Mouse (Mus musculus): ENCODE measurements at regions not wholly inside any gene's neighbourhood (a gene's known extent, or its start where the extent isn't known, plus 50 kb on each side); places are given as distances from the start of the nearest gene placed in this dataset.
A peak's percentile ranks its signal among the peaks of the same experiment; 100 is the strongest.

GRCm38 (mm10) chr13:46222031-46222430, 51.5 kb upstream of the Stmnd1 start:
- DNase-seq (ENCODE audit: low spot score) = peak; percentile 52

- peak; percentile 27 for DNase-seq (ENCODE audit: low spot score)
Measured at GRCm38 (mm10) chr13:46218101-46218701, 55.3 kb upstream of the Stmnd1 start.

GRCm38 (mm10) chr13:46216954-46217838, 56.3 kb upstream of the Stmnd1 start:
- no peak for DNase-seq (ENCODE audit: low spot score)

DNA sequence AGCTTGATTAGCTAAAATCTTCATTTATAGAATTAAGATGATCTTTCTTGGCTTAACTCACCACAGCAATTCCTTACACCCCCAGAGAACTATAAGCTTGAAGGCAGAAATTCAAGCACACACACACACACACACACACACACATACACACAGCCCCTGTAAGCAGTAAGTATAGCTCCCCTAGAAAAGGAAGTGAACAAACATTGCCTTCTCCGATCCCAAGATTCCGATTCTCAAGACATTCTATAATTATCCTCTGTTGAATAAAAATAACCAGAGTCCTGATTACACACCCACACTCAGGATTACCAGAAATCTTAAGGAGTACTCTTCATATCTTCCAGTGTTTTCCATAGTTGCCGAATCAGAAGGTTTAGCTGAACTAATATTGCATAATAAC, 70.0 kb upstream of the Stmnd1 start:
- no peak for DNase-seq (ENCODE audit: low spot score)

DNA sequence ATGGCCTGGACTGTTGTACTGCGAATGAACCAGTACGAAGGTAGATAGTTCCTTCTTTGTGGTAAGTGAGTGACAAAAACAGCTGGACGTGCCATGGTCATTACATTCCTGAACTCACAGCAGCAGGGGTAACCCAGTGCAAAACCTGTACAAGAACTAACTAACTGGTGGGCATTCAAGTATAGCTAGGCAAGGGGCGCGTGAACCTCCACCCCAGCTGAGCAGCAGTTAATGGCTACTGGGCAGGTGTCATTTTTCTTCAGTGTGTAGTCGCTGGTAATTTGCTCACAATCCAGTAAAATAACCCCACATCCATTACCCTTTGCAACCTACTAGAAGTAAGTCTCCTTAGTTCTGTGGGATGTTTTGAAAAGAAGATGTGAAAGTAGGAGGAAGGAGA, 70.9 kb upstream of the Stmnd1 start:
- no peak for DNase-seq (ENCODE audit: low spot score)

GRCm38 (mm10) chr13:46201029-46201599, 72.4 kb upstream of the Stmnd1 start:
- DNase-seq (ENCODE audit: low spot score) = no peak

GRCm38 (mm10) chr13:46193131-46193530, 80.4 kb upstream of the Stmnd1 start:
- DNase-seq (ENCODE audit: low spot score) = peak; percentile 21

DNA sequence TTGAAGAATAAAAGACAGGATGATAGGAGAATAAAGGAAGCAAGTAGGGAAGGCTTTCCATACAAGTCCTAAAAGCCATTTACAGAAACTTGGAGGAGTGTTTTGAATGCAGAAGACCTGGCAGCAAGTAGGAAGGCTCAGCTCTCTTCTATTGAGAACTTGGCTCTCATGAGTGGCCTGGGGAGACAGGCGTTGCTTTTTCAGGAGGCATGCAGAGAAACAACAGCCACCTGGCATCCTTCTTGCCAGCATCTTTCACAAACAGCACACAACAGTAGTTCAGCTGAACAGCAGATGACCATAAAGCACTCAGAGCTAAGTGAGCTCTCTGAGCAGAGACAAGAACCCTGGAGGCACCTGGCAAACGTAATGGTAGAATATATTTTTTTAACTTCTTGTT, 83.8 kb upstream of the Stmnd1 start:
- DNase-seq (ENCODE audit: low spot score) = no peak

GRCm38 (mm10) chr13:46182851-46183250, 90.7 kb upstream of the Stmnd1 start:
- DNase-seq (ENCODE audit: low spot score) = peak; percentile 52

- DNase-seq (ENCODE audit: low spot score) = peak; percentile 18
Measured at GRCm38 (mm10) chr13:46180606-46181133, 92.9 kb upstream of the Stmnd1 start.

GRCm38 (mm10) chr13:46179916-46180315, 93.6 kb upstream of the Stmnd1 start:
- no peak for DNase-seq (ENCODE audit: low spot score)

- peak; percentile 25 for DNase-seq (ENCODE audit: low spot score)
Measured at GRCm38 (mm10) chr13:46173103-46173502, 100.4 kb upstream of the Stmnd1 start.

DNA sequence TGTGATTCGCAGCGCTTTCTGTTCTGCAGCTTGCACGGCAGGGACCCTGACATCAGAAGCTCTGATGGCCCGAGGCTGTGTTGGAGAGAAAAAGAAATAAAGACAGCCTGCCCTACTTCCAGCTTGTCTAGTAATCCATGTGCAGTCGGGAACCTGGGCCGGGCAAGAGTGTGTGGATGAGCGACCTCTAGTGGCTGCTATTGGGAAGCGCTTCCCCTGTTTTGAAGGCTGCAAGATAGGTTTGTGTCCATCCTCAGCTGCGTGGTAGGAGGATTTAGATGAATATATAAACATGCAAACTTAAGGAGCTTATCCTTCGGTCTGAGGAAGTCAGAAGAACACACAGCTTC, 111.5 kb upstream of the Stmnd1 start:
- DNase-seq (ENCODE audit: low spot score) = peak; percentile 90

- DNase-seq (ENCODE audit: low spot score) = no peak
Measured at GRCm38 (mm10) chr13:46161261-46162024, 112.1 kb upstream of the Stmnd1 start.

GRCm38 (mm10) chr13:46159354-46159753, 114.2 kb upstream of the Stmnd1 start:
- no peak for DNase-seq (ENCODE audit: low spot score)

- DNase-seq (ENCODE audit: low spot score) = no peak
Measured at GRCm38 (mm10) chr13:46153282-46154260, 120.0 kb upstream of the Stmnd1 start.

- no peak for DNase-seq (ENCODE audit: low spot score)
Measured at GRCm38 (mm10) chr13:46140006-46140405, 133.5 kb upstream of the Stmnd1 start.

- no peak for DNase-seq (ENCODE audit: low spot score)
Measured at GRCm38 (mm10) chr13:46139251-46139650, 134.3 kb upstream of the Stmnd1 start.

DNA sequence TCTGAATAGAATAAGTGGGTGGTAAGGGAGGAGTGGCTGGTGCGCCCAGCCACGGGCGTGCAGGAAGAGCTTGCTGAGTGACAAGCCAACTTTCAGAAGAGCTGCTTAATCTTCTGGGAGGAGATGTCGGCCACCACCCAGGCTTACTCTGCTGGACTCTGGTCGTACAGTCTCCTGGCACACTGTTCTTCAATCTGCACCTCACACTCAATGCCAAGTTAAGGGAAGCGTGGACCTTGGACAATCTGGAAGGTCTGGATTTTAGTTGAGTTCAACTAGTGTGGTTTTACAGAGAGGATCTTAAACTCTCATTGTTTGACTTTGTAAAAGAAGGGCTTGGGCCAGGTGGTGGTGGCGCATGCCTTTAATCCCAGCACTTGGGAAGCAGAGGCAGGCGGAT, 138.1 kb upstream of the Stmnd1 start:
- DNase-seq (ENCODE audit: low spot score) = no peak

- DNase-seq (ENCODE audit: low spot score) = peak; percentile 14
Measured at GRCm38 (mm10) chr13:46129236-46129855, 144.2 kb upstream of the Stmnd1 start.

GRCm38 (mm10) chr13:46123446-46123845, 150.1 kb upstream of the Stmnd1 start:
- no peak for DNase-seq (ENCODE audit: low spot score)

All from layer of hippocampus, adult 11-12 months (tissue).